Mouse (Mus musculus) 3134 (cell line): ENCODE results near the gene Insc.

Experiments used
- DNase-seq: peaks from one replicate; pipeline ENCODE4 v3.0.0-alpha.2; 2011; ENCODE audit warnings: low spot score; ENCODE audit not compliant: insufficient read length; ENCODE audit errors: extremely low read depth

The Insc gene

GRCm38 (mm10) chr7:114896966-114897697 is 153.6 kb downstream of the Insc start:
- no peak for DNase-seq
